Mouse (Mus musculus): ENCODE measurements around the gene Gimap4. TPM values are rescaled to one million over a fixed set of nuclear protein-coding genes. Genes with fewer than 3 reads are reported as not detected.

Gimap4 gene
- polyA plus RNA-seq, 1 experiment = not detected

- Histone ChIP-seq H3K27ac (ENCODE audit: insufficient read depth, low read length) (no peak overlapping the region), H3K4me3 (ENCODE audit: insufficient read depth, low read length) (no peak overlapping the region), H3K4me1 (ENCODE audit: control insufficient read depth, insufficient read depth, low read length) (no peaks in the 10 kb centered on the region)
- TF ChIP-seq POLR2A (IDR thresholded peaks at IDR 0.05; ENCODE audit: low read depth, low read length) = no peak
Measured at GRCm38 (mm10) chr6:48727761-48728160, 43.4 kb downstream of the Gimap4 start.

- no peaks in the 10 kb centered on the region for H3K4me1 ChIP-seq (ENCODE audit: control insufficient read depth, insufficient read depth, low read length)
- H3K4me3 ChIP-seq (ENCODE audit: insufficient read depth, low read length) = no peak overlapping the region
- TF ChIP-seq CTCF (IDR thresholded peaks at IDR 0.05; ENCODE audit: borderline replicate concordance, insufficient read depth, low read length) (no peak), POLR2A (IDR thresholded peaks at IDR 0.05; ENCODE audit: low read depth, low read length) (no peak)
- no peak overlapping the region for H3K27ac ChIP-seq (ENCODE audit: insufficient read depth, low read length)
Measured at GRCm38 (mm10) chr6:48732864-48733304, 48.5 kb downstream of the Gimap4 start.

- TF ChIP-seq POLR2A (IDR thresholded peaks at IDR 0.05; ENCODE audit: low read depth, low read length) = no peak
- TF ChIP-seq CTCF (IDR thresholded peaks at IDR 0.05; ENCODE audit: borderline replicate concordance, insufficient read depth, low read length) = no peak
- H3K4me3 ChIP-seq (ENCODE audit: insufficient read depth, low read length) = no peak overlapping the region
- H3K27ac ChIP-seq (ENCODE audit: insufficient read depth, low read length) = no peak overlapping the region
- H3K4me1 ChIP-seq (ENCODE audit: control insufficient read depth, insufficient read depth, low read length) = no peaks in the 10 kb centered on the region
Measured at GRCm38 (mm10) chr6:48733660-48734059, 49.3 kb downstream of the Gimap4 start.

- no peak for TF ChIP-seq CTCF (IDR thresholded peaks at IDR 0.05; ENCODE audit: borderline replicate concordance, insufficient read depth, low read length)
- TF ChIP-seq POLR2A (IDR thresholded peaks at IDR 0.05; ENCODE audit: low read depth, low read length) = no peak
Measured at GRCm38 (mm10) chr6:48737053-48737452, 52.7 kb downstream of the Gimap4 start.

DNA sequence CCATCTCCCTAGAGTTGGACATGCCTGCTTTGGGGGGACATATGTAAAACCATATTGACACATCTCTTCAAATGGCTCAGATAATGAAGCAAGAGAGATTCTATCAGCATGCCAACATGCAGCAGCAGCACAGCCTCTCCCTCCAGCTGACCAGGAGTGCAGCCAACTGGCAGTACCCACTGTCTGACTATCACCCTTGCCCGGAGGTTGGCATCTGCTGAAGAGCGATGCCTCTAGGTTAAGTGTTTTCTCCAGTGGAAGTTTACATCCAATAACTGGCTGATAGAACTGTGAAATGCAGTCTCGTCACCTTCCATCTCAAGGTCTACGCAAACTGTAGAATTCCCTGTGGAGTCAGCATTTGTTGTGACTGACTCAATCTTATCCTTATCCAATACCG lies 53.3 kb downstream of the Gimap4 start:
- TF ChIP-seq CTCF (IDR thresholded peaks at IDR 0.05; ENCODE audit: borderline replicate concordance, insufficient read depth, low read length) (no peak), POLR2A (IDR thresholded peaks at IDR 0.05; ENCODE audit: low read depth, low read length) (no peak)
- Histone ChIP-seq H3K27ac (ENCODE audit: insufficient read depth, low read length) (no peak overlapping the region), H3K4me3 (ENCODE audit: insufficient read depth, low read length) (no peak overlapping the region), H3K4me1 (ENCODE audit: control insufficient read depth, insufficient read depth, low read length) (no peaks in the 10 kb centered on the region)

More at GRCm38 (mm10) chr6:48737053-48737452, 52.7 kb downstream of the Gimap4 start:
- H3K4me3 ChIP-seq (ENCODE audit: insufficient read depth, low read length) = no peak overlapping the region
- H3K27ac ChIP-seq (ENCODE audit: insufficient read depth, low read length) = no peak overlapping the region
- H3K4me1 ChIP-seq (ENCODE audit: control insufficient read depth, insufficient read depth, low read length) = no peaks in the 10 kb centered on the region

- H3K4me3 ChIP-seq (ENCODE audit: insufficient read depth, low read length) = no peak within 1 kb of the TSS
- H3K27ac ChIP-seq (ENCODE audit: insufficient read depth, low read length) = no peak within 1 kb of the TSS
- no peaks in the 10 kb centered on the region for H3K4me1 ChIP-seq (ENCODE audit: control insufficient read depth, insufficient read depth, low read length)
Measured at GRCm38 (mm10) chr6:48738961-48739779, 54.8 kb downstream of the Gimap4 start, which contains the start of gene Gimap1. Gene Gimap1, plus strand, starts transcription at chr6:48739054.

GRCm38 (mm10) chr6:48739780-48740055 lies 55.4 kb downstream of the Gimap4 start:
- no peak for TF ChIP-seq CTCF (IDR thresholded peaks at IDR 0.05; ENCODE audit: borderline replicate concordance, insufficient read depth, low read length)
- no peak for TF ChIP-seq POLR2A (IDR thresholded peaks at IDR 0.05; ENCODE audit: low read depth, low read length)

More at GRCm38 (mm10) chr6:48738961-48739779, 54.8 kb downstream of the Gimap4 start, which contains the start of gene Gimap1:
- no peak for TF ChIP-seq POLR2A (IDR thresholded peaks at IDR 0.05; ENCODE audit: low read depth, low read length)
- TF ChIP-seq CTCF (IDR thresholded peaks at IDR 0.05; ENCODE audit: borderline replicate concordance, insufficient read depth, low read length) = no peak

GRCm38 (mm10) chr6:48740501-48741169 lies 56.3 kb downstream of the Gimap4 start:
- no peak for TF ChIP-seq POLR2A (IDR thresholded peaks at IDR 0.05; ENCODE audit: low read depth, low read length)
- no peak for TF ChIP-seq CTCF (IDR thresholded peaks at IDR 0.05; ENCODE audit: borderline replicate concordance, insufficient read depth, low read length)
- Histone ChIP-seq H3K4me1 (ENCODE audit: control insufficient read depth, insufficient read depth, low read length) (no peaks in the 10 kb centered on the region), H3K27ac (ENCODE audit: insufficient read depth, low read length) (no peak overlapping the region), H3K4me3 (ENCODE audit: insufficient read depth, low read length) (no peak overlapping the region)

More at GRCm38 (mm10) chr6:48739780-48740055, 55.4 kb downstream of the Gimap4 start:
- H3K4me3 ChIP-seq (ENCODE audit: insufficient read depth, low read length) = no peak overlapping the region
- no peaks in the 10 kb centered on the region for H3K4me1 ChIP-seq (ENCODE audit: control insufficient read depth, insufficient read depth, low read length)
- no peak overlapping the region for H3K27ac ChIP-seq (ENCODE audit: insufficient read depth, low read length)

- TF ChIP-seq CTCF (IDR thresholded peaks at IDR 0.05; ENCODE audit: borderline replicate concordance, insufficient read depth, low read length) (no peak), POLR2A (IDR thresholded peaks at IDR 0.05; ENCODE audit: low read depth, low read length) (no peak)
- Histone ChIP-seq H3K4me3 (ENCODE audit: insufficient read depth, low read length) (no peak overlapping the region), H3K27ac (ENCODE audit: insufficient read depth, low read length) (no peak overlapping the region), H3K4me1 (ENCODE audit: control insufficient read depth, insufficient read depth, low read length) (no peaks in the 10 kb centered on the region)
Measured at GRCm38 (mm10) chr6:48741273-48741672, 56.9 kb downstream of the Gimap4 start.

Other genes with a start within 250 kb of the Gimap4 start
- 10.6 and 14.7 TPM in 2 replicates for gene Zfp467, start 238.7 kb upstream of the Gimap4 start, polyA plus RNA-seq (2011; ENCODE audit: insufficient read length, low read depth, missing spikeins)
- gene Sspo, start 236.3 kb upstream of the Gimap4 start, polyA plus RNA-seq (2011; ENCODE audit: insufficient read length, low read depth, missing spikeins) = 0.08 and 0.21 TPM in 2 replicates
- 13.9 and 18.2 TPM in 2 replicates for gene Atp6v0e2, start 146.9 kb upstream of the Gimap4 start, polyA plus RNA-seq (2011; ENCODE audit: insufficient read length, low read depth, missing spikeins)
- gene Lrrc61, start 129.8 kb upstream of the Gimap4 start, polyA plus RNA-seq (2011; ENCODE audit: insufficient read length, low read depth, missing spikeins) = 5.5 and 9.2 TPM in 2 replicates
- 2.1 and 2.3 TPM in 2 replicates for gene Rarres2, start 111.8 kb upstream of the Gimap4 start, polyA plus RNA-seq (2011; ENCODE audit: insufficient read length, low read depth, missing spikeins)
- gene Gm45021, start 94.9 kb upstream of the Gimap4 start, polyA plus RNA-seq (2011; ENCODE audit: insufficient read length, low read depth, missing spikeins) = not detected in 2 replicates
- 16.3 and 19.0 TPM in 2 replicates for gene Repin1, start 90.7 kb upstream of the Gimap4 start, polyA plus RNA-seq (2011; ENCODE audit: insufficient read length, low read depth, missing spikeins)
- gene Gm44965, start 90.6 kb upstream of the Gimap4 start, polyA plus RNA-seq (2011; ENCODE audit: insufficient read length, low read depth, missing spikeins) = not detected in 2 replicates
- 2.2 and 2.7 TPM in 2 replicates for gene Zfp775, start 82.5 kb upstream of the Gimap4 start, polyA plus RNA-seq (2011; ENCODE audit: insufficient read length, low read depth, missing spikeins)
- gene AI854703, start 57.8 kb upstream of the Gimap4 start, polyA plus RNA-seq (2011; ENCODE audit: insufficient read length, low read depth, missing spikeins) = 0.84 and 1.6 TPM in 2 replicates
- not detected in 2 replicates for gene Gimap8, start 37.3 kb upstream of the Gimap4 start, polyA plus RNA-seq (2011; ENCODE audit: insufficient read length, low read depth, missing spikeins)
- gene Gimap9, start 8.4 kb upstream of the Gimap4 start, polyA plus RNA-seq (2011; ENCODE audit: insufficient read length, low read depth, missing spikeins) = 1.5 and 1.7 TPM in 2 replicates
- 0.72 and 0.88 TPM in 2 replicates for gene Gimap6, start 23.7 kb downstream of the Gimap4 start, polyA plus RNA-seq (2011; ENCODE audit: insufficient read length, low read depth, missing spikeins)
- not detected in 2 replicates for gene Gm28053, start 34.1 kb downstream of the Gimap4 start, polyA plus RNA-seq (2011; ENCODE audit: insufficient read length, low read depth, missing spikeins)
- not detected in 2 replicates for gene Gimap7, start 34.1 kb downstream of the Gimap4 start, polyA plus RNA-seq (2011; ENCODE audit: insufficient read length, low read depth, missing spikeins)
- not detected in 2 replicates for gene Gimap1, start 54.5 kb downstream of the Gimap4 start, polyA plus RNA-seq (2011; ENCODE audit: insufficient read length, low read depth, missing spikeins)
- not detected in 2 replicates for gene Gimap5, start 61.6 kb downstream of the Gimap4 start, polyA plus RNA-seq (2011; ENCODE audit: insufficient read length, low read depth, missing spikeins)
- gene Gimap3, start 86.3 kb downstream of the Gimap4 start, polyA plus RNA-seq (2011; ENCODE audit: insufficient read length, low read depth, missing spikeins) = not detected in 2 replicates
- 102 and 117 TPM in 2 replicates for gene Tmem176a, start 156.4 kb downstream of the Gimap4 start, polyA plus RNA-seq (2011; ENCODE audit: insufficient read length, low read depth, missing spikeins)
- 119 and 168 TPM in 2 replicates for gene Tmem176b, start 156.9 kb downstream of the Gimap4 start, polyA plus RNA-seq (2011; ENCODE audit: insufficient read length, low read depth, missing spikeins)
- gene Aoc1, start 188.3 kb downstream of the Gimap4 start, polyA plus RNA-seq (2011; ENCODE audit: insufficient read length, low read depth, missing spikeins) = not detected in 2 replicates
- gene 1600015I10Rik, start 245.3 kb downstream of the Gimap4 start, polyA plus RNA-seq (2011; ENCODE audit: insufficient read length, low read depth, missing spikeins) = not detected in 2 replicates

Data from embryonic fibroblast, embryonic 13.5 days (primary cell).